Mouse (Mus musculus) lung, postnatal 0 days (tissue): ENCODE measurements at regions not wholly inside any gene's neighbourhood (a gene's known extent, or its start where the extent isn't known, plus 50 kb on each side); places are given as distances from the start of the nearest gene placed in this dataset.
A peak's percentile ranks its signal among the peaks of the same experiment; 100 is the strongest.

Experiments
- ATAC-seq: fragments of 200-750 bp; cut with Nextera tagmentation; 2 replicates; pipeline ENCODE4 v1.8.0; 2017; ENCODE audit warnings: moderate library complexity
- DNase-seq: peaks from one replicate; pipeline ENCODE4 v3.0.0-alpha.2; 2016; ENCODE audit warnings: low spot score
- H3K27ac ChIP-seq: fragments of 300-500 bp; sonication (generic); 2 replicates; pipeline ENCODE4 v1.5.1; 2014; ENCODE audit warnings: antibody characterized with exemption, mild to moderate bottlenecking, low read length, mixed read lengths
- H3K27me3 ChIP-seq: fragments of 300-500 bp; sonication (generic); replicated peaks from 2 replicates; pipeline ENCODE4 v1.6.1; 2014; ENCODE audit warnings: low read length, mixed read lengths; ENCODE audit not compliant: insufficient read depth
- H3K36me3 ChIP-seq: fragments of 300-500 bp; sonication (generic); 2 replicates; pipeline ENCODE4 v1.6.1; 2014; ENCODE audit warnings: low read length, mixed read lengths; ENCODE audit not compliant: insufficient read depth
- H3K4me1 ChIP-seq: fragments of 300-500 bp; sonication (generic); 2 replicates; pipeline ENCODE4 v1.6.1; 2014; ENCODE audit warnings: antibody characterized with exemption, low read depth, low read length, mixed read lengths; ENCODE audit not compliant: insufficient read depth
- H3K4me2 ChIP-seq: fragments of 300-500 bp; sonication (generic); replicated peaks from 2 replicates; pipeline ENCODE4 v1.6.1; 2014; ENCODE audit warnings: low read depth, mild to moderate bottlenecking, low read length, moderate library complexity, mixed read lengths
- H3K4me3 ChIP-seq: fragments of 300-500 bp; sonication (generic); 2 replicates; pipeline ENCODE4 v1.5.1; 2014; ENCODE audit warnings: low read depth, low read length
- H3K9ac ChIP-seq: fragments of 300-500 bp; sonication (generic); replicated peaks from 2 replicates; pipeline ENCODE4 v1.6.1; 2014; ENCODE audit warnings: low read depth, mild to moderate bottlenecking
- H3K9me3 ChIP-seq: fragments of 300-500 bp; sonication (generic); 2 replicates; pipeline ENCODE4 v1.6.1; 2016; ENCODE audit warnings: low read length, mixed read lengths
- CTCF ChIP-seq: IDR thresholded peaks from 2 replicates; pipeline ENCODE4 v1.5.1; 2016; ENCODE audit warnings: antibody characterized with exemption, mild to moderate bottlenecking
- EP300 ChIP-seq: IDR thresholded peaks from 2 replicates; pipeline ENCODE4 v1.6.1; 2016; ENCODE audit warnings: antibody characterized with exemption, mild to moderate bottlenecking, control low read depth
- WGBS: fragments of 180-500 bp; shearing (Covaris S2); extraction: QIAGEN DNeasy Blood & Tissue Kit; methylation state at CpG from one replicate; pipeline ENCODE4 v1.1.7; 2014; 5-methylcytosine and 5-hydroxymethylcytosine counted together

- 63% methylated on average over 5 of the region's 5 CpGs for WGBS
- TF ChIP-seq EP300 (no peak), CTCF (no peak)
- Histone ChIP-seq H3K27ac (no peak overlapping the region), H3K9ac (no peak overlapping the region), H3K4me1 (no peaks in the 10 kb centered on the region), H3K9me3 (no peaks in the 10 kb centered on the region), H3K4me2 (no peak overlapping the region), H3K27me3 (no peaks in the 10 kb centered on the region), H3K36me3 (no peaks in the 10 kb centered on the region), H3K4me3 (no peak overlapping the region)
- no peak for ATAC-seq
- no peak for DNase-seq
These were observed 69.4 kb upstream of the Irak1bp1 start for GRCm38 (mm10) chr9:82759979-82760378.

- TF ChIP-seq EP300 (peak; percentile 95), CTCF (no peak)
- WGBS: 56% methylated on average over 9 of the region's 9 CpGs
- Histone ChIP-seq H3K9ac (no peak overlapping the region), H3K27ac (no peak overlapping the region), H3K4me2 (no peak overlapping the region), H3K4me3 (no peak overlapping the region), H3K36me3 (no peaks in the 10 kb centered on the region), H3K9me3 (no peaks in the 10 kb centered on the region), H3K4me1 (no peaks in the 10 kb centered on the region), H3K27me3 (no peaks in the 10 kb centered on the region)
- DNase-seq (peak; percentile 88), ATAC-seq (peak; percentile 95)
These were observed 68.5 kb upstream of the Irak1bp1 start for GRCm38 (mm10) chr9:82760682-82761468.

GRCm38 (mm10) chr9:82763651-82764050, 65.7 kb upstream of the Irak1bp1 start:
- Histone ChIP-seq H3K9ac (no peak overlapping the region), H3K9me3 (no peaks in the 10 kb centered on the region), H3K4me3 (no peak overlapping the region), H3K4me2 (no peak overlapping the region), H3K4me1 (no peaks in the 10 kb centered on the region), H3K27me3 (no peaks in the 10 kb centered on the region), H3K27ac (no peak overlapping the region), H3K36me3 (no peaks in the 10 kb centered on the region)
- TF ChIP-seq EP300: no peak
- 62% methylated on average over 1 of the region's 1 CpGs for WGBS
- DNase-seq: no peak
- no peak for ATAC-seq
